Mouse (Mus musculus): ENCODE results near the gene Mical1. TPM values are rescaled to one million over a fixed set of nuclear protein-coding genes. Genes with fewer than 3 reads are reported as not detected.

Mical1 gene
- total RNA-seq, 2 experiments from 2014 or later = 9.5 to 13.1 TPM

- peak; percentile 83 to 92 for DNase-seq
Measured at GRCm38 (mm10) chr10:41477278-41478181, 1.4 kb downstream of the Mical1 start.

DNA sequence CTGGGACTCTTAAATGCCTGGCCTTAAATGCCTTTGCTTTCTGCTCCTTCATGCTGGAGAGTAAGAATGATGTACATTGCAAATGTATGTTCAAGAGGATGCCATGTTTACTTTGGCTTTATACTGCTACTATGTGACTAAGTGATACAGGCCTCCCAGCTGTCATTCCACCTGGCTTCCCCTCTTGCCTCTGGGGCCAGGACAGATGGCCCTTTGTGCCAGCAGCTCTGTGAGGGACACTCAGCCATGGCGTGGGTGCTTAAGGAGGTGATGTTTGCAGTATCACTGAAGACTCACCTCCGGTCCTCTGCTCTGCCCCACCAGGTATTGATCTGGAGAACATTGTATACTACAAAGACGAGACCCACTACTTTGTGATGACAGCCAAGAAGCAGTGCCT lies 3.8 kb downstream of the Mical1 start:
- DNase-seq = no peak

- DNase-seq = no peak
Measured at GRCm38 (mm10) chr10:41480938-41481880, 5.1 kb downstream of the Mical1 start.

DNA sequence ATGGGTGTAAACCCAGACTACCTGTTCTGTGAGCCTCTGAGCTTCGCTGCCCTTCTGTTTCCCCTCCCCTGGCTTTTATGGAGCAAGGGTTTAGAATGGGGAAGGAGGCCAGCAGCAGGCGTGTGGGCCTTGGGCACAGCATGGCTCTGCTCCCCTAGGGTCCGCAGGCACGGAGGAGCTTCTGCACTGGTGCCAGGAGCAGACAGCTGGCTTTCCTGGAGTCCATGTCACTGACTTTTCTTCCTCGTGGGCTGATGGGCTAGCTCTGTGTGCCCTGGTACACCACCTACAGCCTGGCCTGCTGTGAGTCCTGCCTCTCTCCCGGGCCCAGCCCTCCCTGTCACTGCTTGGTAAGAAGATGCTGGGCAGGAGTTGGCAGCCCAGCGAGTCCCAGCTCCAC lies 6.3 kb downstream of the Mical1 start:
- DNase-seq = no peak

- no peak for DNase-seq
Measured at GRCm38 (mm10) chr10:41485778-41486177, 9.7 kb downstream of the Mical1 start.

DNA sequence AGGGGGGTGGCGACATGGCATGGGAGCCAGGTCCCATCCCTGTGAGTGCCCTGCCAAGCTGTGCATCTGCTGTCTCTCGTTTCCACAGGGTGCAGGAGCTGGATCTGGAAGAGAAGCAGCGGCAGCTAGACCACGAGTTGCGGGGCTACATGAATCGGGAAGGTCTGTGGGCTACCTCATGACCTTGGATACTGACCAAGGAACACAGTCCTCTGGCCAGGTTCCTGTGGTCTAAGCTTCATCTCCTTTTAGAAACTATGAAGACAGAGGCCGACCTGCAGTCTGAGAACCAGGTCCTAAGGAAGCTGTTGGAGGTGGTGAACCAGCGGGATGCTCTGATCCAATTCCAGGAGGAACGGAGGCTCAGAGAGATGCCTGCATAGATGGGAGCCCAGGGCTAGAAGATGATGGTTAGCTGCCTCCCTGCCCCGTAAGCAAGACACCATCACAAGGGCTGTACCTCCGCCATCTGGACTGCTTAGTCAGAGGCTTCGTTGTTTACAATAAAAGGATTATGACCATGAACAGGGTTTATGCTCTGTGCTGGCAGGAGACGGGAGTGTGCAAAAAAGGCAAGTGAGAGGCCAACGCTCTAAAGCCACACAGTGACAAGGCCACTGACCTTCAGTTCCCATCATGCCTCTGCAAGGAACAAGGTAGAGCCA lies 10.5 kb downstream of the Mical1 start:
- no peak for DNase-seq

DNA sequence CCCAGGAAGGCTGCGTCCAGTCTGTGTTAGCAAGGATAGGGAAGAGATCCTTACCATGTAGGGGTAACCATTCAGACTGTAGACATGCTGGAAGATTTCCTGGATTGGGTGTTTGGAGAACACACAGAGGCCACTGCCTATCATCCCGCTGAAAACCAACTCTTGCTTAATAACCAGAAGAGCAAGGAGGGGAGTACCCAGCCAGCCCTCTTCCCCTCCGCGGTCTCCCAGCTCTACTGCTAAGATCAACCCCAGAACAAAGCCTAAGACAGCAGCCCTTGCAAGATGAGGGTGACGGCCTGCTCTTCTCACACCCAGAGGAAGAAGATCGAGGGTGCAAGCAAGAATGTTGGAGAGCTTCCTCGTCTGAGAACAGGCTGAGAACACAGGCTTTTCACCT lies 12.8 kb downstream of the Mical1 start:
- DNase-seq = no peak

DNA sequence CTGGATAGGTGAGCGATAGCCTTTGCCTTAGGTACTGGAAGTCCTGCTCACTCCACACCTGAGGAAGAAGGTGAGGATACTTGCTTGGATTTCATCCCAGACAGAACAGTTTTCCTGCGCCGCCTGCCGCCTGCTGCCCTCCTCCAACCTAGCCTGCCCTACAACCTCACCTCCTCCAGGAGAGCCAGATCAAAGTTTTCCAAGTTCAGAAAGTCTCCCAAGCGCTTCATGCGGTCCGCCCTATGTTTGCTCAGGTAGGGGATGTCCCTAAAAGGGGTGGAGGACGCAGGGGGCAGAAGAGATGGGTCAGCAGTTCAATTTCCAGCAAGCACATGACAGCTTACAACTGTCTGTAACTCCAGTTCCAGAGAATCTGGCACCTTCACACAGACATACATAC lies 13.2 kb downstream of the Mical1 start:
- peak in 1 of 2 experiments; percentile 38 for DNase-seq

DNA sequence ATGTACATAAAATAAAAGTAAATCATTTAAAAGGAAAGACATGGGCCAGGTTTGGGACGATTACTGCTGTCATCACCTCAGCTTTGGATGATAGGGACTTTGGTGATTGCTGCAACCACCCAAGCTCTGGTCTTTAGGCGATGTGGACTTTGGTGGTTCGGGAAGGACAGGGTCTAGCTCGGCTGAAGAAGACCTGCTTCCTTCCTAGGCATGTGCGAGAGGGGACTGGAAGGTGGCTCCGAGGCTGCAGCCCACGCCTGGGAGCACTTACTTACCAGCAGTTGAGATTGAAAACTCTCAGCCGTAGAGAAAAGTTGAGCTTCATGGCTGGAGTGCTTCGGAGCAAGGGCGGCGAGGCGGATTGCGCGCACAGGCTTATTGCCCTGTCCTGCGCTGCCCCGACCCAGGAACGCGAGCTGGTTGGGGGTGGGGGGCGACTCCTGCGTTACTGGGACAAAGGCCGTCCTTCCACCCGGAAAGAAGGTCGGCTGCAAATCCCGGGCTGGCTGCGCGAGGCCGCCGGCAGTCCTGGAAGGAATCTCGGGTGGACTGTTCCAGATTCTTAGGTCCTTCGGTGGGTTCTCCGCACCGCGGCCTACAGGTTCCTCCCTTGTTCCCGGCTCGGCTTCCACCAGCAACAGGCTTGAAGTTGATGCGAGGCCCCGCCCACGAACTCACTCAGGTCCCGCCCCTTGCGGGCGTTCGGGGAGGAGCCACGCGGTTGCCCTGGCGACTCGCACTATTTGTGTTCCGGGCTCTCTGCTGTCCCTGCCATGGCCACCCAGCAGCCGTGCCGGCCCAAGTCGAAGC lies 13.8 kb downstream of the Mical1 start, which contains the start of the genes Smpd2 and Ppil6:
Gene Smpd2, minus strand, starts transcription at position 662 of the 810 bp plus-strand sequence.
Gene Ppil6, plus strand, starts transcription at position 732 of the 810 bp plus-strand sequence.
- peak; percentile 97 to 99 for DNase-seq

- no peak for DNase-seq
Measured at GRCm38 (mm10) chr10:41490518-41490873, 14.4 kb downstream of the Mical1 start.

DNA sequence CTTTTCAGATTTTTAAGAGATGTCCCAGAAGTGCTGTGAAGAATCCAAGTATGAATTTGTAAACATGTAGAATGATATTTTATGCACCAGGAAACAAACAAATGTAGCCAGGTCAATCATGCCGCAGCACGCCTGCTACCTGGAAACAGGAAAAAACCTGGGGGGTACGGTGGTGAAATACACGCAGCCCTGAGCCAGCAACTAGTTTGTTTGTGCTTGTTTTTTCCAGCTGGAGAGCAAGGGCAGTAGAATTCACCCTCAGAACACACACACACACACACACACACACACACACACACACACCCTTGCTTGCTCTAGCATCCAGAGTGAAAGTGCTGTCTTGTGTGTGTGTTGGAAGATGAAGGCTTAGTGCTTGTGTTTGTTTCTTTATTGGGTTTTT lies 15.0 kb downstream of the Mical1 start:
- no peak for DNase-seq

- DNase-seq = peak; percentile 81 to 90
Measured at GRCm38 (mm10) chr10:41500941-41501340, 24.8 kb downstream of the Mical1 start.

GRCm38 (mm10) chr10:41504996-41505395 lies 28.9 kb downstream of the Mical1 start:
- DNase-seq = no peak

- peak; percentile 79 to 84 for DNase-seq
Measured at GRCm38 (mm10) chr10:41505446-41505845, 29.3 kb downstream of the Mical1 start.

DNA sequence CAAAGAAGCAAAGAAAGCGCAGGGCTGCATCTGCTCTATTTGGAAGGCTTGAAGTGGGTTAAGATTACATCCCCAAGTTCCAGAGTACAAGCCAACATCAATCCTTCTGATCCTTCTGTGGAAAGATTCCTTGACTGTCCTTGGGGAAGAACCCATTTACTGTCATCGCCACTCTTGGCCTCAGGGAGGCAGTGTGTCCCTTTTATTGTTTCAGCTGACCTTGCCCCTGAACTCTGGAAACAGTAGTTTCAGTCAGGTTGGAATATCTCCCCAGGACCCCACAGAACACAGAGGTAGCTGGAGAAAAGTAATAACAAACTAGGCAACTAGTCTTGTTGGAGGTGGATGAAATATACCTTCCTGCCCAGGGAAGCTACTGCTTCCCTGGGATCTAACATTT lies 33.0 kb downstream of the Mical1 start:
- peak in 1 of 2 experiments; percentile 55 for DNase-seq

GRCm38 (mm10) chr10:41514301-41514700 lies 38.2 kb downstream of the Mical1 start:
- DNase-seq = no peak

DNA sequence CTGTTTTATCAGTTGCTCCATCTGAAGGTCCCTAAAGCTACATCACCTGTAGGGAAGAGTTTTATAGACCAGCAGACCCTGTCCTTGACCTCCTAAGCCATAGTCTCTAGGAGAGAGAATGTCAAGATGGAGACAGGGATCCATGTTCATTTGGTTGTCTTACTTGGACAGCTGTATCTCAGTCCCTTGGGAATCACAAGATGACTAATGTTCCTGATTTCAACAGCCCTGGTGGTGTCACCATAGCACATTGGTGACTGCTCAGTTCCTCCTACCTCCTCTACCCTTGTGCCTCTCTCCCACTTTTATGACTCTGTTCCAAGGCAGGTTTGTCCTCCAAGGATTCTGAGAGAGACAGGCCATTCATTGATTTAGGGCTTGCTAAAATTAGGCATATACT lies 38.8 kb downstream of the Mical1 start:
- DNase-seq = no peak

DNA sequence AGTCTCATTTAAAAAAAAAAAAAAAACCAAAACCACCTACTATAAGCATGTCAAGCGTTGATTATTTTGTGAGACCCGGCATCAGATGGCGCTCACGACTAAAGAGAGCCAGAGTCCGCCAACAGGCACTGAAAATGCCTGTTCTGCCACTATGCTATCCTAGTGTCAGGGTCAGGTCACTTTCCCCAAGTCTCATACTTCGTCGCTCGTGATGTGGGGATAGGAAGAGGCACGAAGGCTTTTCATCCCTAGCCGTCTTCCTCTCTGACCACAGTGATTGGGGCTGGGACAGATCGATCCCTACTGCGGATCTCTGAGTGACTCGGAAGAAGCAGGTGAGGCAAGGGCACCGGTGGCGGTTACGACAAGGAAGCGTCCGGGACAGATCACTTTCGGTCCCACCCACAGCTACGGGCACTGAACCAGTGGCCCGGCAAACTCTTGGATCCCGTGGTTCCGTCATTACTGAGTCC lies 42.4 kb downstream of the Mical1 start:
- DNase-seq = peak in 1 of 2 experiments; percentile 85

DNA sequence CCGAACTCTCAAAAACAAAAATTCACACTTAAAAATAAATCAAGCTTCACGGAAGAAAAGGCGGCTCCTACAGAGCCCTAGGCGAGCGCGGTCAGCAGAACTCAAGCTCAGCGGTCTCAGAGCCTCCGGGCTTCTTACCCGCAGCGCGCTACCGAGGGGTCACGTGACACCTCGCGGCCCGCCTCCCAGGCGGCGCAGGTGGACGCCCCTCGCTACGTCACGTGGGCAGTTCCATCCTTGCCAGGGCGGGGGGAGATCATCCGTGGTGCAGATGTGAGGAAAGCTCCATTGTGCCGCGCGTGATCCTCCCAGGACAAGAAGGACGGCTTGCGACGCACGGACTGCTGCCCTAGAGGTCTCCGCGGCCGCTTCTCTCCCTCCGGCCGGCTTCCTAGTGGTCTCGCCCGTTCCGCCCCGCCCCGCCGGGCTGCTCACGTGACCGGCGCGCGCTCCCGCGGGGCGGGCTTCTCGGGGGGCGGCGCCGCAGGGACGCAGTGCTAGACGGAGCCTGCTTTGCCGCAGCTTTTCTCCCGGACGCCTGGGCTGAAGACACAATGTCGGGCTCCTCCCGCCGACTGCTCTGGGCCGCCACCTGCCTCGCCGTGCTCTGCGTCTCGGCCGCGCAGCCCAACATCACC lies 43.0 kb downstream of the Mical1 start, which contains the start of gene Cd164:
Gene Cd164, plus strand, starts transcription at position 434 of the 638 bp plus-strand sequence.
- DNase-seq = peak; percentile 92 to 95

- DNase-seq = peak; percentile 65 to 78
Measured at GRCm38 (mm10) chr10:41519640-41520409, 43.7 kb downstream of the Mical1 start.
